Mouse (Mus musculus) thymus, adult 2 months (tissue): Measurements from ENCODE around the gene Tnp2. TPM values are rescaled to one million over a fixed set of nuclear protein-coding genes. Genes with fewer than 3 reads are reported as not detected.

Source experiments
- DNase-seq: peaks from one replicate; pipeline ENCODE4 v3.0.0; 2021
- H3K27ac ChIP-seq: fragments of 200-500 bp; 2 replicates; pipeline ENCODE4 v1.5.1; 2012; ENCODE audit warnings: low read length, control low read depth; ENCODE audit not compliant: control insufficient read depth, insufficient read depth
- H3K27me3 ChIP-seq: fragments of 200-500 bp; 2 replicates; pipeline ENCODE4 v1.6.1; 2012; ENCODE audit warnings: mild to moderate bottlenecking, low read length, moderate library complexity, mixed read lengths; ENCODE audit not compliant: control insufficient read depth, insufficient read depth
- H3K36me3 ChIP-seq: fragments of 200-500 bp; 2 replicates; pipeline ENCODE4 v1.6.1; 2012; ENCODE audit warnings: mild to moderate bottlenecking, low read length, moderate library complexity; ENCODE audit not compliant: control insufficient read depth, insufficient read depth
- H3K4me1 ChIP-seq: fragments of 200-500 bp; replicated peaks from 2 replicates; pipeline ENCODE4 v1.6.1; 2012; ENCODE audit warnings: low read length; ENCODE audit not compliant: control insufficient read depth, insufficient read depth
- H3K4me3 ChIP-seq: fragments of 200-500 bp; 2 replicates; pipeline ENCODE4 v1.5.1; 2012; ENCODE audit warnings: mild to moderate bottlenecking, low read length, control low read depth, moderate library complexity; ENCODE audit not compliant: control insufficient read depth, insufficient read depth
- CTCF ChIP-seq: fragments of 200-500 bp; IDR thresholded peaks from 2 replicates; pipeline ENCODE4 v1.5.1; 2012; ENCODE audit warnings: mild to moderate bottlenecking, control low read depth, low read length, moderate library complexity, borderline replicate concordance; ENCODE audit not compliant: control insufficient read depth, poor library complexity, insufficient read depth; ENCODE audit errors: extremely low read depth
- POLR2A ChIP-seq: fragments of 200-500 bp; IDR thresholded peaks from 2 replicates; pipeline ENCODE4 v1.6.1; 2012; ENCODE audit warnings: mild to moderate bottlenecking, low read length, control low read depth, moderate library complexity; ENCODE audit not compliant: control insufficient read depth, poor library complexity, insufficient read depth; ENCODE audit errors: extremely low read depth
- WGBS: fragments of 180-500 bp; shearing (Covaris S2); methylation state at CpG from one replicate; pipeline ENCODE4 v1.1.7; 2018; 5-methylcytosine and 5-hydroxymethylcytosine counted together
- polyA plus RNA-seq: library from polyadenylated mRNA; depleted of rRNA; stranded (reverse); fragments of >200 nt; gene quantifications from 2 replicates; pipeline ENCODE4 v1.2.3, GENCODE M21; 2012

The Tnp2 gene
- polyA plus RNA-seq, 1 experiment: 14.2 TPM

GRCm38 (mm10) chr16:10796034-10796433, 7.6 kb upstream of the Tnp2 start, which contains the start of gene Prm2:
TSS of gene Prm2 (minus strand) at chr16:10796134.
- H3K27me3 ChIP-seq: no peaks in the 10 kb centered on the region
- no peak within 1 kb of the TSS for H3K4me3 ChIP-seq
- H3K36me3 ChIP-seq: no peaks in the 10 kb centered on the region
- 95% methylated on average over 6 of the region's 6 CpGs for WGBS
- DNase-seq: no peak
- H3K27ac ChIP-seq: no peak within 1 kb of the TSS
- peaks cover 4% of the 10 kb centered on the region for H3K4me1 ChIP-seq
- TF ChIP-seq CTCF (no peak), POLR2A (no peak)

- TF ChIP-seq CTCF (no peak), POLR2A (no peak)
- DNase-seq: no peak
- Histone ChIP-seq H3K27me3 (no peaks in the 10 kb centered on the region), H3K4me3 (no peak within 1 kb of the TSS), H3K4me1 (peaks cover 36% of the 10 kb centered on the region), H3K27ac (no peak within 1 kb of the TSS), H3K36me3 (no peaks in the 10 kb centered on the region)
- WGBS: 89% methylated on average over 9 of the region's 9 CpGs
Measured at GRCm38 (mm10) chr16:10790702-10791101, 2.2 kb upstream of the Tnp2 start, which contains the start of gene Prm3. TSS of gene Prm3 (minus strand) at chr16:10790914.

DNA sequence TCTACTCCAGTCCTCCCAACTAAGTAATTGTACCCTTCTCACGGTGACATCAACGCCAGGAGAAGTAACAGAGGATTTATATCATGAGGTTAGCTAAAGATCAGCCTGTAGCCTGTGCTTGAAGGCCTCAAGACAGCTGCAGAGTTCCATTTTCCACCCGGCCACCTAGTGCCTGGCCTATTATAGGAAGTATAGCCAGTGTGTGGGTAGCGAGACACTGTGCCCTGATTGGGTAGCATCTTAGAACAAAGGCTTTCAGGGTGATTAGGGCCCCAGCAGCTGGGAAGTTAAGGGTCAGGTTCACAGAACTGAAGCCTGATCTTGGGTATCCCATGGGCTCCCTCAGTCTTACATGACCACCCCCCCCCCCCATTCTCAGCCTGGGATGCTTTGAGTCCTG, 406 bp upstream of the Tnp2 start:
- 56% methylated on average over 4 of the region's 4 CpGs for WGBS
- no peak overlapping the region for H3K4me3 ChIP-seq
- no peak for TF ChIP-seq CTCF
- TF ChIP-seq POLR2A: no peak
- no peak for DNase-seq
- no peaks in the 10 kb centered on the region for H3K27me3 ChIP-seq
- peaks cover 6% of the 10 kb centered on the region for H3K36me3 ChIP-seq
- H3K27ac ChIP-seq: no peak overlapping the region
- peaks cover 36% of the 10 kb centered on the region for H3K4me1 ChIP-seq

DNA sequence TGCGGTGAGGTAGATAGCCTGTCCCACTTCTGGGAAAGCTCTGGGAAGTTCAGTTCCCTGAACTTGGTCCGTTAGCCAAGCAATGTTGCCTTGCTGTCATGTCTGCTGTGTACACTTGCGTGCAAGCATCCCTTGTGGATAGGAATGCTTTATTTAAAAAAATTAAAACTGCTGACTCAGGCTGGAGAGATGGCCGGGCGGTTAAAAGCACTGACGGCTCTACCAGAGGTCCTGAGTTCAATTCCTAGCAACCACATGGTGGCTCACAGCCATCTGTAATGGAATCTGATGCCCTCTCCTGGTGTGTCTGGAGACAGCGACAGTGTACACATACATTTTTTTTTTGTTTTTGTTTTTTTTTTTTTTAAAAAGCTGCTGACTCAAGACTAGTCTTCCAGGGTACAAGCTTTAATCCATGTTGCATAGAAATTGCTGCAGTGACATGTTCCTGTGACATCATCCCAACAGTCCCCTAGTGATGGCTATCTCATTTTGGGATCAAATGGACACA, 857 bp downstream of the Tnp2 start:
- no peak for TF ChIP-seq CTCF
- no peak for TF ChIP-seq POLR2A
- Histone ChIP-seq H3K4me1 (peaks cover 42% of the 10 kb centered on the region), H3K27ac (peak overlapping the region; percentile 22; the same call in 1 of the 2 replicates), H3K36me3 (peaks cover 18% of the 10 kb centered on the region), H3K27me3 (no peaks in the 10 kb centered on the region), H3K4me3 (no peak overlapping the region)
- DNase-seq: no peak
- 88% methylated on average over 7 of the region's 7 CpGs for WGBS

- Histone ChIP-seq H3K36me3 (peaks cover 25% of the 10 kb centered on the region), H3K27me3 (no peaks in the 10 kb centered on the region), H3K4me1 (peaks cover 46% of the 10 kb centered on the region), H3K27ac (peak overlapping the region; percentile 22; the same call in 1 of the 2 replicates), H3K4me3 (no peak overlapping the region)
- WGBS: 78% methylated on average over 4 of the region's 4 CpGs
- TF ChIP-seq CTCF (no peak), POLR2A (no peak)
- no peak for DNase-seq
Measured at GRCm38 (mm10) chr16:10786782-10787547, 1.5 kb downstream of the Tnp2 start.

DNA sequence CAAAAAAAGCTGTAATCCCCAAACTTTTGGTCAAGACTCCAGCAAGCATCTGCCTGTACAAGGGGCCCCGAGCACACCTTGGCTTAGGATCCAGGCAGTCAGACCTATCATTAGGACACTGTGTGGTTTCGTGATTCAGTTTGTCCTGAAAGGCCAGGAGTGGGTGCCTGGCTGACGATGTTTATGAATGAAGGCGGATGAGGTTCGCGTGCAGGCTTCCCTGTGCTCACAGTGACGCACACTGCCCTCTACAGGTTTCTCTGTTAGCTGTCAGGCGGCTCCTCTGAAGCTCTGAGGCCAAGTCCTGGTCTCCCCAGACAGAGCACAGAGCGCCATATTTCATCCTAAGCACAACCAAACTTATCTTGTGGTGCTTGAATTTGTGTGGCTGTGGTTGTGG, 2.2 kb downstream of the Tnp2 start:
- Histone ChIP-seq H3K27me3 (no peaks in the 10 kb centered on the region), H3K27ac (peak overlapping the region; percentile 88), H3K36me3 (peaks cover 25% of the 10 kb centered on the region), H3K4me1 (peaks cover 50% of the 10 kb centered on the region), H3K4me3 (peak overlapping the region; percentile 77)
- TF ChIP-seq POLR2A (peak; percentile 39; the same call in 1 of the 2 replicates), CTCF (peak; percentile 90)
- peak; percentile 88 for DNase-seq
- 3% methylated on average over 9 of the region's 9 CpGs for WGBS

DNA sequence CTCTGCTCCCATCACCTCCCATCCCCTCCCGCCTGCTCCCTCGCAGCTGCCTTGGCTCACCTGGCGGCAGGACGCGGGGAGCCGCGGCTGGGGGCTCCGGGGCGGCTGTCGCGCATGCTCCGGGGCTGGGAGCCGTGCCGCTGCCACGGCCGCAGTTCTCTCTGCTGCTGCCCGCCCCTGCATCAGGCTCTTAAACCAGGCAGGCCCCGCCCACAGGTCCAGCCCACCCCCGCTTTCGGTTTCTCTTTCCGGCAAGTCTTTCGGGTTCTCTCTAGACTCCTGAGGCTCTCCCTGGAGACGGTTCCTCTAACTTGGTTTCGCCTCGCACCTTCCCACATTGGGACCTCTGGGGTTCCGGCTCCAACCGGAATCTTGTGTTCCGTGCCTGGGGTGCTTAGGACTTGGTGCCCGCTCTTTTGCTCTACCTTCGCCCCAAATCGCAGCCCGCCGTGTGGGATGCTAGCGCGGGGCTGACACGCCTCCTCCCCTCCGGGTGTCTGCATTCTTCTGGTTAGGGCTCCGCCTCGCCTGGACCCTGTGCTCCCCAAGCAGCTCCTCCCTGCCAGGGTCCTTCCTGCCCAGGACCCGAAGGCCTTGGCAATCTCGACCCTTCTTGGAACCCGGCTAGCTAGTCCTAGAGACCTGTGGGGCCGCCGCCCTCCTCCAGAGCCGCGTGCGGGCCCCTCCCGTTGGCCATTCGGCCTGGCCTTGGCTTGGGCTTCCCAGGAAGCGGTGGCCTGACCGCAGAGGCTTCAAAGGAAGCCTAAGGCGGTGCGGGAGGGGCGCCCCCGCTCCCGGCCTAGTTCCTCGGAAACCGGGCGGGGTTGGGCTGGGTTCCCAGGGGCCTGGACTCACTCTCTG, 2.9 kb downstream of the Tnp2 start, which contains the start of gene Socs1:
Gene Socs1, minus strand, starts transcription at position 166 of the 861 bp plus-strand sequence.
- under 1% methylated on average over 59 of the region's 59 CpGs for WGBS
- peak; percentile 95 for DNase-seq
- no peaks in the 10 kb centered on the region for H3K27me3 ChIP-seq
- peak within 1 kb of the TSS; percentile 88 for H3K27ac ChIP-seq
- no peak for TF ChIP-seq CTCF
- TF ChIP-seq POLR2A: peak; percentile 97
- peaks cover 54% of the 10 kb centered on the region for H3K4me1 ChIP-seq
- peaks cover 25% of the 10 kb centered on the region for H3K36me3 ChIP-seq
- peak within 1 kb of the TSS; percentile 77 for H3K4me3 ChIP-seq
